Mouse (Mus musculus) myocyte (in vitro differentiated cells): ENCODE measurements around the gene Lefty1. TPM values are rescaled to one million over a fixed set of nuclear protein-coding genes. Genes with fewer than 3 reads are reported as not detected.
"Not testable (repeated sequence)": the region's sequence is repeated elsewhere in the genome, so short reads cannot be mapped to it uniquely, and the experiment has no call there.

Experiments used
- H3K27me3 ChIP-seq: one replicate; pipeline ENCODE4 v1.6.1; 2011; ENCODE audit not compliant: control insufficient read depth, insufficient read depth, insufficient read length
- H3K36me3 ChIP-seq: one replicate; pipeline ENCODE4 v1.6.1; 2011; ENCODE audit not compliant: control insufficient read depth, insufficient read depth
- H3K4me2 ChIP-seq: one replicate; pipeline ENCODE4 v1.6.1; 2011; ENCODE audit warnings: low read depth, control low read depth
- H3K4me3 ChIP-seq: one replicate; pipeline ENCODE4 v1.5.1; 2011; ENCODE audit warnings: mild to moderate bottlenecking, control low read depth, moderate library complexity
- H3K79me2 ChIP-seq: one replicate; pipeline ENCODE4 v1.6.1; 2011; ENCODE audit not compliant: control insufficient read depth, insufficient read depth
- H3ac ChIP-seq: one replicate; pipeline ENCODE4 v1.6.1; 2011; ENCODE audit not compliant: control insufficient read depth, insufficient read length
- CEBPB ChIP-seq: IDR thresholded peaks from 2 replicates; pipeline ENCODE4 v1.6.1; 2011; ENCODE audit warnings: mild to moderate bottlenecking, moderate library complexity; ENCODE audit not compliant: poor library complexity, insufficient read depth, severe bottlenecking
- E2F4 ChIP-seq: IDR thresholded peaks from one replicate; pipeline ENCODE4 v1.6.1; 2011; ENCODE audit warnings: mild to moderate bottlenecking, control low read depth, moderate library complexity; ENCODE audit not compliant: insufficient read depth
- MAX ChIP-seq: IDR thresholded peaks from one replicate; pipeline ENCODE4 v1.6.1; 2011; ENCODE audit warnings: low read depth, mild to moderate bottlenecking, control low read depth
- MYOD1 ChIP-seq, 3 experiments: IDR thresholded peaks; one replicate each; pipeline ENCODE4 v1.6.1; 2011; ENCODE audit warnings: control low read depth in 2 of 3, low read depth in 2 of 3, mild to moderate bottlenecking in 2 of 3, moderate library complexity in 1 of 3; ENCODE audit not compliant: insufficient read length in 2 of 3, control insufficient read depth in 1 of 3
- MYOG ChIP-seq, 3 experiments: IDR thresholded peaks; one replicate each; pipeline ENCODE4 v1.6.1; 2011; ENCODE audit warnings: control low read depth in 2 of 3, low read depth in 2 of 3, mild to moderate bottlenecking in 2 of 3; ENCODE audit not compliant: insufficient read length in 2 of 3, control insufficient read depth in 1 of 3, insufficient read depth in 1 of 3
- POLR2A ChIP-seq: IDR thresholded peaks from one replicate; pipeline ENCODE4 v1.6.1; 2011; ENCODE audit warnings: low read depth, mild to moderate bottlenecking, control low read depth, moderate library complexity; ENCODE audit not compliant: insufficient read length
- POLR2AphosphoS2 ChIP-seq: IDR thresholded peaks from one replicate; pipeline ENCODE4 v1.6.1; 2011; ENCODE audit warnings: low read depth, control low read depth; ENCODE audit not compliant: insufficient read length
- REST ChIP-seq: IDR thresholded peaks from one replicate; pipeline ENCODE4 v1.6.1; 2011; ENCODE audit warnings: mild to moderate bottlenecking, control low read depth, moderate library complexity; ENCODE audit not compliant: insufficient read depth, insufficient read length
- SRF ChIP-seq: IDR thresholded peaks from one replicate; pipeline ENCODE4 v1.6.1; 2011; ENCODE audit warnings: low read depth; ENCODE audit not compliant: control insufficient read depth, insufficient read length
- TCF12 ChIP-seq: IDR thresholded peaks from one replicate; pipeline ENCODE4 v1.6.1; 2011; ENCODE audit warnings: mild to moderate bottlenecking, control low read depth; ENCODE audit not compliant: poor library complexity, insufficient read depth, severe bottlenecking
- TCF3 ChIP-seq: IDR thresholded peaks from one replicate; pipeline ENCODE4 v1.6.1; 2011; ENCODE audit warnings: low read depth, control low read depth; ENCODE audit not compliant: insufficient read length
- USF1 ChIP-seq: IDR thresholded peaks from one replicate; pipeline ENCODE4 v1.6.1; 2011; ENCODE audit warnings: low read depth, mild to moderate bottlenecking, control low read depth, moderate library complexity
- polyA plus RNA-seq: library from polyadenylated mRNA; unstranded; fragments of >200 nt; fragmentation: generic; extraction: Trizol; gene quantifications from one replicate; pipeline ENCODE4 v1.2.1, GENCODE M21; 2012; ENCODE audit warnings: missing spikeins

Gene Lefty1
- polyA plus RNA-seq, 1 experiment = 2.9 TPM

DNA sequence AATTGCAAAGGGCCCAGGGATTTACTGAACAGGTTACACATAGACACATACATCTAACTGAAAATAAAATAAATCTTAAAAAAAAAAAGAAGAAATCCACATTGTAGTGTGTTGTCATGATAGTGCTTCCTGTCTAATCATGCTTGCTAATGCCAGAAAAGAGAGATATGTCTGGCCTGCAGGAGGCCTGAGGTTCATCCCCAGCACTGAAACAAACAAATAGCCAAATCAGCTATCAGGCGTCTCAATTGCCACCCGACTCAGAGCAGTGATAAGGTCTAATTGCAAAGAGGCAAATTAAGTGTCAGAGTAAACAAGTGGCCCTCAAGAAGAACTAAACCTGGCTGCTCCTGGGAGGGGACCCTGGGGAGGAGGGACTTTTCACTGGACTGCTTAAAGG lies 5.2 kb upstream of the Lefty1 start:
- no peak overlapping the region for H3ac ChIP-seq
- no peaks in the 10 kb centered on the region for H3K27me3 ChIP-seq
- H3K79me2 ChIP-seq = no peaks in the 10 kb centered on the region
- H3K36me3 ChIP-seq = no peaks in the 10 kb centered on the region
- no peak overlapping the region for H3K4me3 ChIP-seq
- H3K4me2 ChIP-seq = no peak overlapping the region
- TF ChIP-seq TCF12 (no peak), CEBPB (no peak), REST (no peak), POLR2A (no peak), TCF3 (no peak), MYOG (IDR thresholded peaks at IDR 0.05; ENCODE audit: control insufficient read depth in 1 of 3, insufficient read depth in 1 of 3, insufficient read length in 2 of 3, low read depth in 2 of 3) (no peak), SRF (no peak), E2F4 (no peak), POLR2AphosphoS2 (no peak), USF1 (no peak), MAX (no peak), MYOD1 (IDR thresholded peaks at IDR 0.05; ENCODE audit: control insufficient read depth in 1 of 3, insufficient read length in 2 of 3, low read depth in 2 of 3) (no peak)

DNA sequence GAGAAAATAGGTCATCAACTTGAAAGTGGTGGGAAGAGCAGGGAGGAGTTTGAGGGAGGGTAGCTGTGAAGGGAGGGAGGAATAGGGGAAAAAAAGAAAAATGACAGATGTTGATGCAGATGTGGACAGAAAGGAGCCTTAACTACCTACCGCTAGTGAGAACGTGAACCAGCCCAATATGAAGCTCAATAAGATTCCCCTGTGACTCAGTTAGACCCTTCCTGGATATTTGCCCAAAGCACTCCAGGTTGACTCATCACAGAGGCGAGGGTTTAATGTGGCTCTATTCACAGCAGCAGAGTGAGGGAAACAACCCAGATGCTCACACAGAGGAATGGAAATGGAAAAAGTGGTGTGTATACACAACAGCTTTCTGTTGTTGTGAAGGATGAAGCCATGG lies 3.7 kb upstream of the Lefty1 start:
- Histone ChIP-seq H3ac (no peak overlapping the region), H3K79me2 (no peaks in the 10 kb centered on the region), H3K27me3 (no peaks in the 10 kb centered on the region), H3K4me3 (no peak overlapping the region), H3K4me2 (peak overlapping the region; percentile 20), H3K36me3 (no peaks in the 10 kb centered on the region)
- TF ChIP-seq MYOG (IDR thresholded peaks at IDR 0.05; ENCODE audit: control insufficient read depth in 1 of 3, insufficient read depth in 1 of 3, insufficient read length in 2 of 3, low read depth in 2 of 3) = no peak
- no peak for TF ChIP-seq POLR2A
- TF ChIP-seq MYOD1 (IDR thresholded peaks at IDR 0.05; ENCODE audit: control insufficient read depth in 1 of 3, insufficient read length in 2 of 3, low read depth in 2 of 3) = no peak

DNA sequence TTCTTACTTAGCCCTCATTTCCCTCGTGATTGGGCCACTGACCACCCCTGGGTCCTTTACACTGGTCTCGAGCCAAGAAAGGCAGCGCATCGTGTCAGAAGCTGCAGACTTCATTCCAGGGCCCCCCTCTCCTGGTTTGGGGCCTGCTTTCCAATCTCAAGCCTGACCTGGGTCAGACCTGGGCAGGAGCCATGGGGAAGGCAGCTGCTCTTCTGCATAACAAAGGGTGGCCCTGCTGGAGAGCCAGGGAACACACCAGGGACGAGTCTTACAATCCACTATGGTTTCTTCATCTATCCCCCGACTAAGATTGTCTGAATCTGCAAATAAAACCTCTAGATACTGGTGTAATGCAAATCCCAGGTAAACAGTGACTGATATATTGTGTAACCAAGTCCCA lies 1.2 kb upstream of the Lefty1 start:
- no peaks in the 10 kb centered on the region for H3K79me2 ChIP-seq
- H3K36me3 ChIP-seq = no peaks in the 10 kb centered on the region
- no peak overlapping the region for H3K4me3 ChIP-seq
- H3K4me2 ChIP-seq = no peak overlapping the region
- TF ChIP-seq USF1 = no peak
- TF ChIP-seq TCF3 = no peak
- no peak for TF ChIP-seq SRF
- TF ChIP-seq MYOD1 (IDR thresholded peaks at IDR 0.05; ENCODE audit: control insufficient read depth in 1 of 3, insufficient read length in 2 of 3, low read depth in 2 of 3) = no peak
- TF ChIP-seq MAX = no peak
- no peak for TF ChIP-seq REST
- no peak for TF ChIP-seq CEBPB
- TF ChIP-seq MYOG (IDR thresholded peaks at IDR 0.05; ENCODE audit: control insufficient read depth in 1 of 3, insufficient read depth in 1 of 3, insufficient read length in 2 of 3, low read depth in 2 of 3) = no peak
- no peak for TF ChIP-seq POLR2A
- no peak for TF ChIP-seq POLR2AphosphoS2
- TF ChIP-seq E2F4 = no peak
- TF ChIP-seq TCF12 = no peak
- no peak overlapping the region for H3ac ChIP-seq
- H3K27me3 ChIP-seq = no peaks in the 10 kb centered on the region

DNA sequence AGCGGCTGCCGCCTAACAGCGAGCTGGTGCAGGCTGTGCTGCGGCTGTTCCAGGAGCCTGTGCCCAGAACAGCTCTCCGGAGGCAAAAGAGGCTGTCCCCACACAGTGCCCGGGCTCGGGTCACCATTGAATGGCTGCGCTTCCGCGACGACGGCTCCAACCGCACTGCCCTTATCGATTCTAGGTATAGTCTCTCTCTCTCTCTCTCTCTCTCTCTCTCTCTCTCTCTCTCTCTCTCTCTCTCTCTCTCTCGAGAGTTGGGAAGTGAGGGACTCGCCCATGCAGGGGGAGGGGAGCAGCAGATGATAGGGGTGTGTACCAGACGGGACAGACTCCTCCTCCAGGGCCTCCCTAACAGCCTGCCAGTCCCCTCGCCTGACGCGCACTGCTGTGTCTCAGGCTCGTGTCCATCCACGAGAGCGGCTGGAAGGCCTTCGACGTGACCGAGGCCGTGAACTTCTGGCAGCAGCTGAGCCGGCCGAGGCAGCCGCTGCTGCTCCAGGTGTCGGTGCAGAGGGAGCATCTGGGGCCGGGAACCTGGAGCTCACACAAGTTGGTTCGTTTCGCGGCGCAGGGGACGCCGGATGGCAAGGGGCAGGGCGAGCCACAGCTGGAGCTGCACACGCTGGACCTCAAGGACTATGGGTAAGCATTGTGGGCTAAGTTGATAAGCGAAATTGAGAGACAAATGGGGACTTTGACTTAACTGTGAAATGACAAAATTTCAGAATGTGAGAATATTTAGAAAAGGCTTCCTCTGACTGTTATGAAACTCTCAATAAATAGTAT lies 2.0 kb downstream of the Lefty1 start:
- peak; percentile 28 for TF ChIP-seq POLR2A
- H3K36me3 ChIP-seq, H3K79me2 ChIP-seq, H3K4me3 ChIP-seq, H3K27me3 ChIP-seq, H3ac ChIP-seq: not testable (repeated sequence)
- peak overlapping the region; percentile 30 for H3K4me2 ChIP-seq

DNA sequence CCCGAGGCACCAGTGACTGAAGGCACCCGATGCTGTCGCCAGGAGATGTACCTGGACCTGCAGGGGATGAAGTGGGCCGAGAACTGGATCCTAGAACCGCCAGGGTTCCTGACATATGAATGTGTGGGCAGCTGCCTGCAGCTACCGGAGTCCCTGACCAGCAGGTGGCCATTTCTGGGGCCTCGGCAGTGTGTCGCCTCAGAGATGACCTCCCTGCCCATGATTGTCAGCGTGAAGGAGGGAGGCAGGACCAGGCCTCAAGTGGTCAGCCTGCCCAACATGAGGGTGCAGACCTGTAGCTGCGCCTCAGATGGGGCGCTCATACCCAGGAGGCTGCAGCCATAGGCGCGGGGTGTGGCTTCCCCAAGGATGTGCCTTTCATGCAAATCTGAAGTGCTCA lies 2.8 kb downstream of the Lefty1 start:
- not testable (repeated sequence) for H3K4me2 ChIP-seq, H3ac ChIP-seq, H3K79me2 ChIP-seq, H3K4me3 ChIP-seq, H3K27me3 ChIP-seq, H3K36me3 ChIP-seq

DNA sequence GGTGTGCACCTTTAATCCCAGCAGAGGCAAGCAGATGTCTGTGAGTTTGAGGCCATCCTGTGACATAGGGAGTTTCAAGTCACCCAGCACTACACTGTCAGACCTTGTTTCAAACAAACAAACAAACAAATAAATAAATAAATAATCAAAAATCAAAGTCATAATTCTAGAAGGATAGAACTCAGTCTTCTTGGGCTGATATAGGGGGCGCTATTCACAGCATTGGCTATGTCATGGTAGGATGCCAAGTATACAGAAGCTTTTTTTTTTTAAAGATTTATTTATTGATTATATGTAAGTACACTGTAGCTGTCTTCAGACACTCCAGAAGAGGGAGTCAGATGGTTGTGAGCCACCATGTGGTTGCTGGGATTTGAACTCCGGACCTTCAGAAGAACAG lies 4.0 kb downstream of the Lefty1 start:
- not testable (repeated sequence) for H3K36me3 ChIP-seq, H3ac ChIP-seq, H3K4me3 ChIP-seq, H3K27me3 ChIP-seq, H3K4me2 ChIP-seq, H3K79me2 ChIP-seq
